Mouse (Mus musculus) liver, postnatal 0 days (tissue): ENCODE measurements at regions not wholly inside any gene's neighbourhood (a gene's known extent, or its start where the extent isn't known, plus 50 kb on each side); places are given as distances from the start of the nearest gene placed in this dataset.

Source experiments
- CTCF ChIP-seq: sonication (generic); IDR thresholded peaks from 2 replicates; pipeline ENCODE4 v1.5.1; 2016; ENCODE audit warnings: antibody characterized with exemption, low read depth
- EP300 ChIP-seq: IDR thresholded peaks from 2 replicates; pipeline ENCODE4 v1.6.1; 2016; ENCODE audit warnings: antibody characterized with exemption, low read depth, mild to moderate bottlenecking

- TF ChIP-seq CTCF (no peak), EP300 (no peak)
Measured at GRCm38 (mm10) chr3:149163591-149163990, 173.2 kb upstream of the Adgrl2 start.
